Mouse (Mus musculus): Measurements from ENCODE around the gene Plek. TPM values are rescaled to one million over a fixed set of nuclear protein-coding genes. Genes with fewer than 3 reads are reported as not detected.

The Plek gene
- total and polyA plus RNA-seq, 3 experiments = 166 to 354 (median 223) TPM

DNA sequence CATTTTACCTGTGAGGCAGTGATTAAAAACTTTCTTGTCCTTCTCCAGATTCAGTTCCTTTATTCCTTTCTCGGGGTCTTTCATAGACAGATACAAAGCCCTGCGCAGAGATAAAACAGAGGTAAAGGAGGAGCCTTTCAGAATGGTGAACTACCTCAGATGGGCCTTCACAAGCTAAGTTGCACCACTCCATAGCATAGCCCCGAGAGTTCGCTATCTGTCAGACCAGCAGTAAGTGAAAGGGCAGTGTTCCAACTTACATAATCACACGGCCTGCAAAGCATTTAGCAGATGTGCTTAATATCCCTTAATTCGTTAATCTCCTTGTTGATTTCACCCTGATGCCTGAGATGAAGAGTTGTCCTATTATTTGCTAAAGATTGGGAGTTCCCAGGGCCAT is 59.3 kb downstream of the Plek start:
- Histone ChIP-seq H3K9ac (ENCODE audit: insufficient read depth, low read depth) (no peak overlapping the region), H3K4me2 (ENCODE audit: insufficient read depth, low read depth, poor library complexity, severe bottlenecking) (no peak overlapping the region), H3K79me2 (replicated peaks; ENCODE audit: control insufficient read depth, extremely low read depth, insufficient read depth, poor library complexity, severe bottlenecking) (peaks cover 38% of the 10 kb centered on the region), H3K36me3 (replicated peaks in 1 of 2; ENCODE audit: control insufficient read depth in 1 of 2, insufficient read depth in 1 of 2, low read length in 1 of 2) (peaks cover 76 to 90% of the 10 kb centered on the region in 2 experiments), H3K4me3 (replicated peaks in 1 of 3; ENCODE audit: low read depth in 2 of 3, low read length in 2 of 3, poor library complexity in 1 of 3) (no peak overlapping the region), H3K4me1 (ENCODE audit: control insufficient read depth in 1 of 2, insufficient read depth in 2 of 2) (peaks cover 26 to 73% of the 10 kb centered on the region in 2 experiments), H3K27me3 (replicated peaks) (no peaks in the 10 kb centered on the region), H3K9me3 (replicated peaks; ENCODE audit: low read length) (no peaks in the 10 kb centered on the region), H3K27ac (ENCODE audit: insufficient read depth, low read depth) (no peak overlapping the region)
- no peak for TF ChIP-seq MAFK (IDR thresholded peaks at IDR 0.05; ENCODE audit: insufficient replicate concordance, low read length)
- TF ChIP-seq ELF1 (IDR thresholded peaks at IDR 0.05; ENCODE audit: low read depth, low read length) = no peak
- no peak for TF ChIP-seq SMC3 (IDR thresholded peaks at IDR 0.05; ENCODE audit: low read depth, low read length)
- TF ChIP-seq MAZ (IDR thresholded peaks at IDR 0.05; ENCODE audit: low read depth, low read length) = no peak
- in situ Hi-C loops (cut with MboI; ENCODE audit: low pct_ligation_motif_present, low pct_unique_long_range_greater_than_20kb, low sequenced_read_pairs) = no loop called here
- DNase-seq (ENCODE audit: extremely low read depth) = no peak
- dilution Hi-C loops (cut with MboI; ENCODE audit: extremely low pct_ligation_motif_present, extremely low pct_unique_long_range_greater_than_20kb, low sequenced_read_pairs) = no loop called here

DNA sequence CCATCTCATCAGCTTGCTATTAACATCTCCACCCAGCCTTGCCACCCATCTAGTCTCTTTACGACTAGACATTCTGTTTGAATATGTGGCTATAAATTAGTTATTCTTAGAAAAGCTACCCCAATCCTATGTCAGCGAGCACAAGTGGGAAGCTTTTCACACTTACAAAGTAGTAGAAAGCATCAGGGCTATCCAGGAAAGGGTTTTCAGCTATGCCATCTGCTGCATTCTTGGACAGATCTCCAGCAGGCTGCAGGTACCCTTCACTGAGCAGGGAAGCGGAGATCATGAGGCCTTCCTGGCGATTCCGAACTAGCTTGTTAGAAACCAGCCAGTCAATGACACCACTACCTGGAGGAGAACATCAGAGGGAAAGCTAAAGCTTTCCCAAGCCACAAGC is 62.3 kb downstream of the Plek start:
- no peak for TF ChIP-seq ETS1 (conservative IDR thresholded peaks at IDR 0.05; ENCODE audit: low read depth, low read length)
- TF ChIP-seq POLR2AphosphoS2 (IDR thresholded peaks at IDR 0.05; ENCODE audit: low read depth, low read length) = no peak
- TF ChIP-seq MYC (IDR thresholded peaks at IDR 0.05; ENCODE audit: low read depth, low read length) = no peak
- no peak for TF ChIP-seq USF2 (conservative IDR thresholded peaks at IDR 0.05; ENCODE audit: low read depth, low read length)
- TF ChIP-seq CTCF (conservative IDR thresholded peaks at IDR 0.05 in 1 of 2, IDR thresholded peaks at IDR 0.05 in 1 of 2; ENCODE audit: low read depth in 2 of 2, low read length in 2 of 2) = no peak
- in situ Hi-C loops (cut with MboI; ENCODE audit: low pct_ligation_motif_present, low pct_unique_long_range_greater_than_20kb, low sequenced_read_pairs) = no loop called here
- no peak for DNase-seq (ENCODE audit: extremely low read depth)
- Histone ChIP-seq H3K79me2 (replicated peaks; ENCODE audit: control insufficient read depth, extremely low read depth, insufficient read depth, poor library complexity, severe bottlenecking) (peaks cover 16% of the 10 kb centered on the region), H3K27ac (ENCODE audit: insufficient read depth, low read depth) (peak overlapping the region; percentile 72; the same call in 1 of the 2 replicates), H3K27me3 (replicated peaks) (no peaks in the 10 kb centered on the region), H3K36me3 (replicated peaks in 1 of 2; ENCODE audit: control insufficient read depth in 1 of 2, insufficient read depth in 1 of 2, low read length in 1 of 2) (peaks cover 76 to 89% of the 10 kb centered on the region in 2 experiments), H3K4me3 (replicated peaks in 1 of 3; ENCODE audit: low read depth in 2 of 3, low read length in 2 of 3, poor library complexity in 1 of 3) (no peak overlapping the region), H3K9ac (ENCODE audit: insufficient read depth, low read depth) (no peak overlapping the region), H3K4me2 (ENCODE audit: insufficient read depth, low read depth, poor library complexity, severe bottlenecking) (no peak overlapping the region), H3K9me3 (replicated peaks; ENCODE audit: low read length) (no peaks in the 10 kb centered on the region), H3K4me1 (ENCODE audit: control insufficient read depth in 1 of 2, insufficient read depth in 2 of 2) (peaks cover 24 to 76% of the 10 kb centered on the region in 2 experiments)
- dilution Hi-C loops (cut with MboI; ENCODE audit: extremely low pct_ligation_motif_present, extremely low pct_unique_long_range_greater_than_20kb, low sequenced_read_pairs) = no loop called here

DNA sequence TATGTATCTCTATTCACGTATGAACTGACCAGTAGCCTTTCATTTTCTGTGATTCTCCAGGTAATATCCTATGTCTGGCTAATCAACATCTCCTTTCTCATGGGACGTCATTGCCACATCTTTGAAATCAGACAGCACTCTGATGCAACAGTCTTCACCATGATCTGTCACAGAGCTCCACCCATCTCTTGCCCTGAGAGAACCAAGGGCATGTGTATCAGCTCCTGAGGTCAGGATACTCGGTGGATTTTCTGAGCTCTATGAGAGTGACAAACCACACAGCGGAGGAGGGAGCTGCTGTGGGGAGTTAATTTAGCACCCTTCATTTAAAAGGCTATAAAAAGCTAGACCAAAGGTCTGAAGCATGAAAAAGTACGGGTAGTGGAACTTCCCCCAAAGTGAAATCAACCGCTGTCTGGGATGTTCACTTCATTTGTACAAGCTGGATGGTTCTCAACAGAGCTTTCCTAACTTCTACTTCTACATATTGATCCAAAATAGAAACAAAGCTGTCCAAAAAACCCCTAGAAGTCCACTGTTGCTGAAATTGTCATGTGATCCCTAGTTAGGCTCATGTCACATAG is 64.3 kb downstream of the Plek start:
- H3K36me3 ChIP-seq (replicated peaks in 1 of 2; ENCODE audit: control insufficient read depth in 1 of 2, insufficient read depth in 1 of 2, low read length in 1 of 2) = peaks cover 71 to 88% of the 10 kb centered on the region in 2 experiments
- peak overlapping the region; percentile 24 for H3K4me2 ChIP-seq (ENCODE audit: insufficient read depth, low read depth, poor library complexity, severe bottlenecking)
- peak overlapping the region; percentile 50 for H3K9ac ChIP-seq (ENCODE audit: insufficient read depth, low read depth)
- dilution Hi-C loops (cut with MboI; ENCODE audit: extremely low pct_ligation_motif_present, extremely low pct_unique_long_range_greater_than_20kb, low sequenced_read_pairs) (no loop called here), in situ Hi-C loops (cut with MboI; ENCODE audit: low pct_ligation_motif_present, low pct_unique_long_range_greater_than_20kb, low sequenced_read_pairs) (no loop called here)
- no peak overlapping the region for H3K4me3 ChIP-seq (replicated peaks in 1 of 3; ENCODE audit: low read depth in 2 of 3, low read length in 2 of 3, poor library complexity in 1 of 3)
- H3K27me3 ChIP-seq (replicated peaks) = no peaks in the 10 kb centered on the region
- H3K79me2 ChIP-seq (replicated peaks; ENCODE audit: control insufficient read depth, extremely low read depth, insufficient read depth, poor library complexity, severe bottlenecking) = peaks cover 14% of the 10 kb centered on the region
- peak; percentile 81 for DNase-seq (ENCODE audit: extremely low read depth)
- peak overlapping the region; percentile 89 for H3K27ac ChIP-seq (ENCODE audit: insufficient read depth, low read depth)
- no peaks in the 10 kb centered on the region for H3K9me3 ChIP-seq (replicated peaks; ENCODE audit: low read length)
- peaks cover 27 to 86% of the 10 kb centered on the region in 2 experiments for H3K4me1 ChIP-seq (ENCODE audit: control insufficient read depth in 1 of 2, insufficient read depth in 2 of 2)
- TF ChIP-seq MYC (IDR thresholded peaks at IDR 0.05; ENCODE audit: low read depth, low read length) (peak; percentile 65; the same call in 1 of the 2 replicates), PAX5 (IDR thresholded peaks at IDR 0.05; ENCODE audit: low read length) (no peak), SIN3A (IDR thresholded peaks at IDR 0.05; ENCODE audit: low read length) (peak; percentile 54), MAFK (IDR thresholded peaks at IDR 0.05; ENCODE audit: insufficient replicate concordance, low read length) (0 out of 2 replicates have a peak, but pooled peaks have one; percentile 43), IRF4 (IDR thresholded peaks at IDR 0.05; ENCODE audit: low read depth, low read length) (no peak), E2F4 (IDR thresholded peaks at IDR 0.05; ENCODE audit: insufficient replicate concordance, low read depth, low read length) (no peak), CHD1 (IDR thresholded peaks at IDR 0.05; ENCODE audit: low read depth, low read length) (no peak), JUND (conservative IDR thresholded peaks at IDR 0.05; ENCODE audit: low read depth, low read length) (no peak), MEF2A (IDR thresholded peaks at IDR 0.05; ENCODE audit: borderline replicate concordance, low read depth, low read length) (peak; percentile 85; the same call in 1 of the 2 replicates), JUN (IDR thresholded peaks at IDR 0.05; ENCODE audit: insufficient read depth, low read depth, low read length) (no peak), NELFE (IDR thresholded peaks at IDR 0.05; ENCODE audit: low read depth, low read length) (0 out of 2 replicates have a peak, but pooled peaks have one; percentile 36), ETS1 (conservative IDR thresholded peaks at IDR 0.05; ENCODE audit: low read depth, low read length) (peak; percentile 76), USF1 (IDR thresholded peaks at IDR 0.05; ENCODE audit: low read depth, low read length) (peak; percentile 23), NRF1 (IDR thresholded peaks at IDR 0.05; ENCODE audit: low read depth, low read length) (no peak), MXI1 (IDR thresholded peaks at IDR 0.05; ENCODE audit: low read depth, low read length) (peak; percentile 85), ZNF384 (IDR thresholded peaks at IDR 0.05; ENCODE audit: low read depth, low read length) (no peak), ZKSCAN1 (IDR thresholded peaks at IDR 0.05; ENCODE audit: borderline replicate concordance, low read depth, low read length) (no peak), CTCF (conservative IDR thresholded peaks at IDR 0.05 in 1 of 2, IDR thresholded peaks at IDR 0.05 in 1 of 2; ENCODE audit: low read depth in 2 of 2, low read length in 2 of 2) (no peak), EP300 (IDR thresholded peaks at IDR 0.05; ENCODE audit: low read length) (no peak; the same call in 1 of the 2 replicates)

Data from CH12.LX (cell line).